Mouse (Mus musculus) midbrain, embryonic 12.5 days (tissue): Measurements from ENCODE around the gene Ruvbl2. TPM values are rescaled to one million over a fixed set of nuclear protein-coding genes. Genes with fewer than 3 reads are reported as not detected.
A peak's percentile ranks its signal among the peaks of the same experiment; 100 is the strongest.

ENCODE experiments used
- ATAC-seq: fragments of 200-750 bp; cut with Nextera tagmentation; 2 replicates; pipeline ENCODE4 v1.8.0; 2017; ENCODE audit warnings: low read depth, moderate TSS enrichment, moderate library complexity; ENCODE audit not compliant: low FRiP score
- H3K27ac ChIP-seq: fragments of 300-500 bp; sonication (generic); replicated peaks from 2 replicates; pipeline ENCODE4 v1.5.1; 2016; ENCODE audit warnings: mild to moderate bottlenecking
- H3K27me3 ChIP-seq: fragments of 300-500 bp; sonication (generic); 2 replicates; pipeline ENCODE4 v1.6.1; 2016; ENCODE audit warnings: mild to moderate bottlenecking
- H3K36me3 ChIP-seq: fragments of 300-500 bp; sonication (generic); 2 replicates; pipeline ENCODE4 v1.6.1; 2016
- H3K4me1 ChIP-seq: fragments of 300-500 bp; sonication (generic); 2 replicates; pipeline ENCODE4 v1.6.1; 2016
- H3K4me2 ChIP-seq: fragments of 300-500 bp; sonication (generic); replicated peaks from 2 replicates; pipeline ENCODE4 v1.6.1; 2016; ENCODE audit warnings: mild to moderate bottlenecking, moderate library complexity
- H3K4me3 ChIP-seq: fragments of 300-500 bp; sonication (generic); 2 replicates; pipeline ENCODE4 v1.5.1; 2016; ENCODE audit warnings: mild to moderate bottlenecking
- H3K9ac ChIP-seq: fragments of 300-500 bp; sonication (generic); replicated peaks from 2 replicates; pipeline ENCODE4 v1.6.1; 2016; ENCODE audit warnings: mild to moderate bottlenecking, moderate library complexity
- H3K9me3 ChIP-seq: fragments of 300-500 bp; sonication (generic); 2 replicates; pipeline ENCODE4 v1.6.1; 2016; ENCODE audit warnings: mild to moderate bottlenecking
- WGBS: fragments of 180-500 bp; shearing (Covaris S2); methylation state at CpG from one replicate; pipeline ENCODE4 v1.1.7; 2016; 5-methylcytosine and 5-hydroxymethylcytosine counted together
- polyA plus RNA-seq: library from polyadenylated mRNA; unstranded; fragments of >200 nt; fragmentation: Nextera tagmentation; extraction: Ambion mirVana; gene quantifications from 2 replicates; pipeline ENCODE4 v1.2.1, GENCODE M21; 2016

Gene Ruvbl2
- polyA plus RNA-seq, 1 experiment from 2014 or later = 153 TPM

DNA sequence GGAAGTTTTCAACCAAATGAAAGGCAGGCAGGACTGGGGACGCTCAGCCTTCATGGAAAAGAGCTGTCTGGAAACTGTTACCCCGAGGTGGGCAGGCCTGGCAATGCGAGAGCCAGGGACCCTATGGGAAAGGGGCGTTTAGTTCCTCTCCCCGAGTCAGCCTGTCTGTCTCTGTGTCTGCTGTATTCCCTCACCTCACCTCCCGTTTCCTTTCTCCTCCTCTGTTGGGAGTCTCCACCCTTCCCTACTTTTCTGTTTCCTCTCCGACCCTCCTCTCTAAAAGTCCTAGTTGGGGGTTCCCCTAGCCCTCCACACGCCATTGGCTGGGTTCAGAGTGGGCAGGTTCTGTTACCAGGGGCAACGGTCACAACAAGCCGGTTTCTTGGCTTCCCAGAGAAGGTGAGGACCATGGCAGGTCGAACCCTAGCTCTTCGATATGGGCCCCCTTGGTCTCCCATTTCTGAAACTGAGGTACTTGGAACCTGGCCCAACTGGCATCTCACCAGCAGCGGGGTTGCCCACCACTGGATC, 19.9 kb downstream of the Ruvbl2 start:
- peaks cover 23% of the 10 kb centered on the region for H3K36me3 ChIP-seq
- ATAC-seq = no peak
- H3K4me2 ChIP-seq = no peak overlapping the region
- H3K27ac ChIP-seq = no peak overlapping the region
- H3K4me3 ChIP-seq = no peak overlapping the region
- WGBS = 14% methylated on average over 13 of the region's 13 CpGs
- H3K4me1 ChIP-seq = peaks cover 19% of the 10 kb centered on the region
- H3K27me3 ChIP-seq = peaks cover 89% of the 10 kb centered on the region
- no peak overlapping the region for H3K9ac ChIP-seq
- H3K9me3 ChIP-seq = no peaks in the 10 kb centered on the region

DNA sequence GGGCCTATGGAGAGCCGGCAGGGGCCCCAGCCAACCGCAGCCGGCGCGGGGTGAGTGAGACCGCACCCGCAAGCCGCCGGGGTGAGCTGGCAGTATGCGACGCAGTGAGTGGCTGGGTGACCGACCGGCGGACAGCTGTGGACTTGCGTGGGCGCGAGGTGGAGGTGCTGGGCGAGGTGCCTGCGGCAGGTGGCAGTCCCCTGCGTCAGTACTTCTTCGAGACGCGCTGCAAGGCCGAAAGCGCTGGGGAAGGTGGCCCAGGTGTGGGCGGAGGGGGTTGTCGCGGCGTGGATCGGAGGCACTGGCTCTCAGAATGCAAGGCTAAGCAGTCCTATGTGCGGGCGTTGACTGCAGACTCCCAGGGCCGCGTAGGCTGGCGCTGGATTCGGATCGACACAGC, 22.3 kb downstream of the Ruvbl2 start:
- no peak overlapping the region for H3K4me3 ChIP-seq
- WGBS = 16% methylated on average over 37 of the region's 37 CpGs
- H3K9ac ChIP-seq = no peak overlapping the region
- H3K4me2 ChIP-seq = no peak overlapping the region
- peaks cover 99% of the 10 kb centered on the region for H3K27me3 ChIP-seq
- no peak for ATAC-seq
- no peak overlapping the region for H3K27ac ChIP-seq
- H3K9me3 ChIP-seq = no peaks in the 10 kb centered on the region
- peaks cover 20% of the 10 kb centered on the region for H3K4me1 ChIP-seq
- no peaks in the 10 kb centered on the region for H3K36me3 ChIP-seq

DNA sequence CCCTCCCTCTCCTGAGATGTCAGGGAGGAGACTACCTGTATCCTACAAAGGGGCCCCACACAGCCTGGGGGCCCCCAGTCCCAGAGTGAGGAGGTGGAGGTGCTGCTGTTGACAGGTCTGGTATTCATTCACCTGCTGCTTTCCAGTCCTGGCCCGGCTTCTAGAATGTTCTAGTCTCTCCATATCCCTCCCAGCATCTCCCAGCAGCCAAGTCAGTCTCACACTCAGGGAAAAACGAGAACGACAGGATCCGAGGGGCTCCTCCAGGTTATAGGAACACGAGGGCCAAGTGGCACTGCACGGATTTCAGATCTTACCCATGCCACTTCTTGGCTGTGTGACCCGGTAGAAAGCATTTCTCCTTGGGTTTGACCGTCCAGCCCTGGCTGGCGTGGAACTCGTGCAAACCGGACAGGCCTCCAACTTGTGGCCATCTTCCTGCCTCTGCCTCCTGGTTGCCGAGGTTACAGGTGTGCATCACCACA, 23.1 kb downstream of the Ruvbl2 start:
- no peak for ATAC-seq
- peaks cover 99% of the 10 kb centered on the region for H3K27me3 ChIP-seq
- no peaks in the 10 kb centered on the region for H3K9me3 ChIP-seq
- H3K4me1 ChIP-seq = peaks cover 20% of the 10 kb centered on the region
- no peak overlapping the region for H3K4me2 ChIP-seq
- H3K36me3 ChIP-seq = no peaks in the 10 kb centered on the region
- H3K27ac ChIP-seq = no peak overlapping the region
- no peak overlapping the region for H3K9ac ChIP-seq
- 43% methylated on average over 12 of the region's 12 CpGs for WGBS
- no peak overlapping the region for H3K4me3 ChIP-seq

DNA sequence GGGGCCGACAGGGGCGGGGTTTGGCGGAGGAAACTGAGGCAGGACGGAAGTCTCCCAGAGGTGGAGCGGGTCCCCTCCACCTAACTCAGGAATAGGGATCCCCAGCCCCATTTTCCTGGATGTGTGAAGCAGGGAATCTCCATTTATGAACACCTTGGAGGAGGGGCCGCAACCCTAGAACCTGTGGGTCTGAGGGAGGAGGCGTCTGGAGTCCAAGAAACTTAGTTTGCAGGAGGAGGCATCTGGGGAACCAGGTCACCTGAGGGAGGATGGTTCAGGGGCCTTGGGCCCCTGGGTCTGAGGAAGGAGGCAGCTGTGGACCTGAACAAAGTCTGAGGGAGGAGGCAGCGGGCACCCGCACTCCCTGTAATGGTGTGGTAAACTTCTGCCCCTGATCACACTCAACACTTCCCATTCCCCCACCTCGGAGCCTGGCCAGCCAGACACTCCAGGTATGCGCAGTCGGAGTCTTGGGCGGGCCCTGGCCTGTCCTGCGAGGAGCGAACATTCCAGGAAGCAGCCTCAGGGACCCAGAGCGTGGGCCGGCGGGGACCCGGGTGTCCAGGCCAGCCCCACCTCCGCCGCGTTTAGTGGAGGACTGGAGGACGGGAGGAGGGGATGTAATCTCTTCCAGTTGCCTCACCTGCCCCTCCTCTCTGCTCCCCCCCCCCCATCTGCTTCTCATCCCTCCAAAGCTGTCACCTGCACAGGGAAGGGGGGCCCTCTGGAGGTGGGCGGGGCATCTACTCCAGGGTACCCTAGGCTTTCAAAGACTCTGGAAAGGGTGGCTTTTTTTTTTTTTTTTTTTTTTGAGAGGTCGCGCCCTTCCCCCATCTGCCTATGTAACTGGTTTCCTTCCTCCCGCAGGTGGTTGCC, 23.8 kb downstream of the Ruvbl2 start:
- ATAC-seq = peak; percentile 42; the same call in 1 of the 2 replicates
- Histone ChIP-seq H3K27ac (no peak overlapping the region), H3K4me2 (peak overlapping the region; percentile 86), H3K4me3 (peak overlapping the region; percentile 51), H3K4me1 (peaks cover 20% of the 10 kb centered on the region), H3K9ac (peak overlapping the region; percentile 61), H3K36me3 (no peaks in the 10 kb centered on the region), H3K9me3 (no peaks in the 10 kb centered on the region), H3K27me3 (peaks cover 100% of the 10 kb centered on the region)
- WGBS = 2% methylated on average over 27 of the region's 27 CpGs

DNA sequence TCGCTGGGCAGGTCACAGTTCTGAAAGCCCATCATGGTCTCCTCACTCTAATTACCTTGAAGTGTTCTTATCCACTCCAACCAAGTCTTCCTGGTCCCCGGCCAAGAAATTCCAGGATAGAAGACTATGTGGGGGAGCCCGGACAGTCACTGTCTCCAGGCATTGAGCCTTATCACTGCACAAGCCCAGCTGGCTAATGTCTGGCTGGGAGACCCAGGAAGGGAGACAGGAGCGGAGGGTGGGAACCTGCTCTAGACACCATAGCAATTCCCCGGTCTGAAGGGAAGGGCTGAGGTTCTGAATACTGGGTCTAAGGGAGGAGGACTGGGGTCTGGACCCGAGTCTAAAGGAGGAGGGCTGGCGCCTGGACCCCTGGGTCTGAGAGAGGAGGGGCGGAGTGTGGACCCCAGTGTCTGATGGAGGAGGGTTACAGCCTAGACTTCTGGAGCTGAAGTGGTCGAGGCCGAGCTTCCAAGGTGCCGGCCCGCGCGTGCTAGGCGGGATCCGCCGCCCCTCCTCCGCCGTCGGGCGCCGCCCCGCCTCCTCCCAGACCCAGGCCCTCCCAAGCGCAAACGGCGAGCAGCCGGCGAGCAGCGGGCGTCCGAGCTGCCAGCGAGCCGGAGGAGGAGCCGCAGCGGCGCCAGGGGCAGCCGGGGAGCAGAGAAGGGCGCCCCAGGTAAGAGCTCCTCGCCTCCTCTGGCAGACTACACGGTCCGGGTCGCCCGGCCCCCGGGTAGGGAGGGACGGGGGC, 24.6 kb downstream of the Ruvbl2 start, which contains the start of gene Ntf5:
TSS of gene Ntf5 (plus strand) at position 583 of the 751 bp plus-strand sequence.
- Histone ChIP-seq H3K4me1 (peaks cover 20% of the 10 kb centered on the region), H3K9ac (peak within 1 kb of the TSS; percentile 61), H3K27ac (no peak within 1 kb of the TSS), H3K36me3 (no peaks in the 10 kb centered on the region), H3K4me3 (peak within 1 kb of the TSS; percentile 51), H3K4me2 (peak within 1 kb of the TSS; percentile 86), H3K9me3 (no peaks in the 10 kb centered on the region), H3K27me3 (peaks cover 100% of the 10 kb centered on the region)
- 3% methylated on average over 44 of the region's 45 CpGs for WGBS
- ATAC-seq = peak; percentile 69

DNA sequence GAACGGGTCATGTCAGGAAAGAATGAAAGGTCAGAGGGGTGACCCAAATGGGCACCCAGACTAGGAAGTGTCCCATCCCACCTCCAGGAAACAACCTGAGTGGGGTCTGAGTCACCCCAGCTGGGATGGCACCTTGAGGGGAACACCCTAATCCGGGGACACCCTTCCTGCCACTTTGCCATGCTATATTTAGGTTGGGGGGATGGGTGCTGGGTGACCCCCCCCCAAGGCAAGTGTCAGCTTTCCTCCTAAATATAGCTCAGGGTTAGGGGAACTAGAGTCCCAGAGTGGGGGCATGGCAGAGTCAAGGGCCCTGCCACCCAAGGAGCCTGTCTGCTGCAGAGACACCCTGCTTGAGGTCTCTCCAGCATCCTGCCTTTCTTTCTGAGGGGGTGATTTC, 25.5 kb downstream of the Ruvbl2 start:
- Histone ChIP-seq H3K9ac (no peak overlapping the region), H3K4me1 (peaks cover 20% of the 10 kb centered on the region), H3K36me3 (no peaks in the 10 kb centered on the region), H3K27me3 (peaks cover 100% of the 10 kb centered on the region), H3K27ac (no peak overlapping the region), H3K9me3 (no peaks in the 10 kb centered on the region), H3K4me2 (no peak overlapping the region), H3K4me3 (no peak overlapping the region)
- ATAC-seq = no peak
- WGBS = 96% methylated on average over 2 of the region's 2 CpGs

DNA sequence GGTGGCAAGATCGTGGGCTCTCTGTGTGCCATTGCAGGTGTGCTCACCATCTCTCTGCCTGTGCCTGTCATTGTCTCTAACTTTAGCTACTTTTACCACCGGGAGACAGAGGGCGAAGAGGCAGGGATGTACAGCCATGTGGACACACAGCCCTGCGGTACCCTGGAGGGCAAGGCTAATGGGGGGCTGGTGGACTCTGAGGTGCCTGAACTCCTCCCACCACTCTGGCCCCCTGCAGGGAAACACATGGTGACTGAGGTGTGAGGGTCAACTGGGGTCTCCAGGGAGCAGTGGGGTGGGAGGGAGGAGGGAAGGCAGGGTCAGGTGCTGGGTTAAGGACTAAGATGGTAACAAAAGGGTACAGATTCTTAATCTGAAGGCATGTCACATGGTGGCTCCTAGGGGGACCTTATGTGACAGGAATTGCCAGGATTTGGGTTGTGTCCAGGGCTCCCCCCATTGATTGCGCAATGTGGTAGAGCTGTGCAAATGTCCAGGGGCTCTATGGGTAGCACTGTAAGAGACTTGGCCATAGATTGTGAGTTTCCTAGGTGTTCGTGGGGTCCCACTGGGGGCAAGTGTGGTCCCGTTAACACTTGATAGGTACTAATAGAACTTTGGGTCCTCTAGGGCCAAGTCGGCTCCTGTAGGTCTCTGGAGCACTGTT, 28.3 kb downstream of the Ruvbl2 start:
- 89% methylated on average over 8 of the region's 8 CpGs for WGBS
- H3K4me3 ChIP-seq = no peak overlapping the region

DNA sequence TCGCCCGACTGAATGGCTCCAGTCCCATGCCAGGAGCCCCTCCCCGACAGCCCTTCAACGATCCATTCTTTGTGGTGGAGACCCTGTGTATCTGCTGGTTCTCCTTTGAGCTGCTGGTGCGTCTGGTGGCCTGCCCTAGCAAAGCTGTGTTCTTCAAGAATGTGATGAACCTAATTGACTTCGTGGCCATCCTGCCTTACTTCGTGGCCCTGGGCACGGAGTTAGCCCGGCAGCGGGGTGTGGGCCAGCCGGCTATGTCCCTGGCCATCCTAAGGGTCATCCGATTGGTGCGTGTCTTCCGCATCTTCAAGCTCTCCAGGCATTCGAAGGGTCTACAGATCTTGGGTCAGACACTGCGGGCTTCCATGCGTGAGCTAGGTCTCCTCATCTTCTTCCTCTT, 28.9 kb downstream of the Ruvbl2 start:
- ATAC-seq = no peak
- peaks cover 94% of the 10 kb centered on the region for H3K27me3 ChIP-seq
- H3K9ac ChIP-seq = 0 out of 2 replicates have a peak overlapping the region, but pooled peaks have one; percentile 7
- H3K27ac ChIP-seq = no peak overlapping the region
- WGBS = 91% methylated on average over 17 of the region's 17 CpGs
- no peak overlapping the region for H3K4me3 ChIP-seq
- H3K9me3 ChIP-seq = no peaks in the 10 kb centered on the region
- H3K36me3 ChIP-seq = no peaks in the 10 kb centered on the region
- no peak overlapping the region for H3K4me2 ChIP-seq
- peaks cover 21% of the 10 kb centered on the region for H3K4me1 ChIP-seq

More for the DNA sequence above, 28.3 kb downstream of the Ruvbl2 start:
- Histone ChIP-seq H3K9me3 (no peaks in the 10 kb centered on the region), H3K4me2 (no peak overlapping the region), H3K27me3 (peaks cover 100% of the 10 kb centered on the region), H3K4me1 (peaks cover 26% of the 10 kb centered on the region), H3K27ac (no peak overlapping the region), H3K36me3 (no peaks in the 10 kb centered on the region), H3K9ac (no peak overlapping the region)
- no peak for ATAC-seq

DNA sequence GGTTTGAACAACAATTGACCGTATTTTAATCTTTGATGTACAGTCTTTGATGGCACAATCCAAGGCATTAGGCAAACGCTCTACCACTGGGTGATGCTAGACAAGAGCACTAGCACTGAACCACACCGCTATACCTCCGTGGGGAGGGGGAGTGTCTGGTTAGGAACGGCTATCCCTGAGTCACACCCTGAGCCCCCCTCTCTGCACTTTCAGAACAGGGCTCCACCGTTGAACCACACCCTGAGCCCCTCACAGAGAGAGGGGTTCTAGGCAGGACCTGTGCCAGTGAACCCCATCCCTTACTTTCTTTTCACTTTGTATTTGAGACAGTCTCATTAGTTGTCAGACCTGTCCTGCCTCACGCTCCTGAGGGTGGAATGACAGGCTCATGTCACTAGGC, 29.5 kb downstream of the Ruvbl2 start:
- H3K27ac ChIP-seq = no peak overlapping the region
- ATAC-seq = no peak
- no peak overlapping the region for H3K4me2 ChIP-seq
- H3K36me3 ChIP-seq = no peaks in the 10 kb centered on the region
- H3K4me3 ChIP-seq = no peak overlapping the region
- H3K9ac ChIP-seq = no peak overlapping the region
- H3K9me3 ChIP-seq = no peaks in the 10 kb centered on the region
- 83% methylated on average over 7 of the region's 7 CpGs for WGBS
- H3K27me3 ChIP-seq = peaks cover 88% of the 10 kb centered on the region
- peaks cover 15% of the 10 kb centered on the region for H3K4me1 ChIP-seq

DNA sequence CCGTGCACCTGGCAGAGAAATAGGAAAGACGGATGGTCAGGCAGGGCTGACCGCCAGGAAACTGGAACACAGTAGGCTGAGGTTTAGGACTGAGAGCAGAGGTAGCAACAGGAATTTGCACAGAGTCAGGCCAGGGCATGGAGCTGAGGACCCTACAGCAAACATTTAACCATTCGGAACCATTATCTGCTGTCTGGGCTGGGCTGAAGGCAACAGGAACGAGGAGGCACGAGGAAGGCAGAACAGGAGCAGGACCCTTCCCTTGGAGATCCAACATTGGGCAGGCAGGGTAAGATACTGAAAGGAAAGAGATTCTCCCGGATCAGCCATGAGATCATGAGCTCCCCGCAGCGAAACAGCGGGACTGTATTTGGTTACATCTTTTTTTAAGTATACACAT, 30.1 kb downstream of the Ruvbl2 start:
- 82% methylated on average over 10 of the region's 10 CpGs for WGBS
- no peaks in the 10 kb centered on the region for H3K9me3 ChIP-seq
- H3K4me2 ChIP-seq = no peak overlapping the region
- H3K27me3 ChIP-seq = peaks cover 83% of the 10 kb centered on the region
- peaks cover 12% of the 10 kb centered on the region for H3K4me1 ChIP-seq
- H3K9ac ChIP-seq = no peak overlapping the region
- no peak overlapping the region for H3K27ac ChIP-seq
- no peaks in the 10 kb centered on the region for H3K36me3 ChIP-seq
- no peak for ATAC-seq
- no peak overlapping the region for H3K4me3 ChIP-seq
